Mouse (Mus musculus): ENCODE data around the gene Slc20a1.
A peak's percentile ranks its signal among the peaks of the same experiment; 100 is the strongest.

Slc20a1 gene

DNA sequence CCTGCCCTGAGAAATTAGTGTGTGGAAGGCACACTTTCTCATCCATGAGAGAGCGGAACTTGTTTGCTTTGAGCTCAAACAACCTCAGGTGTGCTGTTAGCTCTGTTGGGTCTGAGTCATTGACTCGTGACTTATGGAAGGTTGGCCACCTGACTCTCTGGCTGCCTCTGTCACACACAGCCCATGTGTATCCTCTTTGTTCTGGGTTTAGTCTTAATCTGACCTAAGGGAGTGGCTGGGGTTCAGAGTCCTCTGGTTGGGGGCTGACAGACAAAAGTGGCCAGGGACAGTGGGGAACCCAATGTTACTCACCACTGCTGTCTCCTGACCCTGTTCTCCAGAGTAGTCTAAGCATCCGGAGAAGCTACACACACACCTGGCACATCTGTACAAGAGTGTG lies 59.5 kb downstream of the Slc20a1 start:
- DNase-seq = no peak

DNA sequence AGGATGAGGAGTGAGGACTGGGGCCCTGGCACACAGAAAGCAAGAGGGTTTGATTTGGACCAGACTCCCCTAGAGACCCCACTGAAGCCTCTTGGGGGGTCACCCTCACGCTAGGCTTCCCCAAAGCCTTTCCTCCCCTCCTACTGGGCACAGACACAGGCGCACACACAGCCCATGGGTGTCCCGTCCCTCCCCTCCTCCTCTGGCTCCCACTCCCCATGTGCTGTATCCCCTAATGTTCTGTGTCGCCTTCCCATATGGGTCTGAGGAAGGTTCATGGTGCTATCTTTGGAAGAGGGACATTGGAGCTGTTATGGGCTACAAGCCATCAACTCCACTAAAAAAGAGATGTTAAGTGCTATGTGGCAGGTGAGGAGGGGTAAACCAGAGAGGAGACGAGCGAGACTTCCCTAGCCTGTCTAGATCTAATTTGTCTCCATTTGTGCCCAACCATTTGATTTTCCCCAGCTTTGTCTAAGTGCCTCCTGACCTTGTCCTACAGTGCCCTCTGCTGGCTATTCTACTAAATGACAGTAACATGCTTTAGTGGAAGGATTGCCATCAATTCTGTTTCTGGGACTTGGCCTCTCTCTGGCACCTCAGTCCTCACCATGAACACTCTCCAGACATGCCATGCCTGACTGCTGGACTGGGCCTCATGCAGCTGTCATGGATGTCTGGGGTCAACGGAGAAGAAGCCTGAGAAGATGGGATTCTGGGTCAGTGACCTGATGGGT lies 60.1 kb downstream of the Slc20a1 start:
- peak; percentile 77 for DNase-seq

DNA sequence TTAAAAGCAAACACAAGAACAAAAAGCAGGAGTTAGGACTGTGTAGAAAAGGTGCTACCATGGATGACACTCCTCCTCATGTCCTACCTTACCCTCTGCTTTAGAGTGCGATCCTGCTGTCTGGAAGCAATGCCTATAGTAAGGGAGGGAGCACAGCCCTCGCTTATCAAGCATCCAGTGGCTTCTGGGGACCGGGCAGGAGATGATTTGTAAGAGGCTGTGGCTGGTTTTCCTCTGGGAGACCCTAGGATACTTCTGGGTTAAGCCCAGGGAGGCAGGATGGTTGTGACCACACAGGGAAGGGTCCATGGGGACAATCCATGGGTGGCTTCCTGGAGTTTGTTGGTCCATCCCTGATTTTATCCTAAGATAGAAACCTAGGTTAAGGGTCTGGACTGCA lies 62.1 kb downstream of the Slc20a1 start:
- no peak for DNase-seq

Data from kidney, postnatal 14 days (tissue).